Mouse (Mus musculus) brain, embryonic 14.5 days (tissue): ENCODE measurements around the gene 1600012H06Rik.
A peak's percentile ranks its signal among the peaks of the same experiment; 100 is the strongest.

ENCODE experiments used
- CTCF ChIP-seq: fragments of 200-500 bp; IDR thresholded peaks from 2 replicates; pipeline ENCODE4 v1.5.1; 2012; ENCODE audit warnings: inconsistent platforms, mild to moderate bottlenecking, moderate library complexity, borderline replicate concordance; ENCODE audit not compliant: insufficient read depth, insufficient read length; ENCODE audit errors: extremely low read depth
- POLR2A ChIP-seq: fragments of 200-500 bp; IDR thresholded peaks from 2 replicates; pipeline ENCODE4 v1.6.1; 2012; ENCODE audit warnings: mild to moderate bottlenecking, inconsistent platforms, borderline replicate concordance; ENCODE audit not compliant: poor library complexity, insufficient read depth, insufficient read length, severe bottlenecking; ENCODE audit errors: extremely low read depth

DNA sequence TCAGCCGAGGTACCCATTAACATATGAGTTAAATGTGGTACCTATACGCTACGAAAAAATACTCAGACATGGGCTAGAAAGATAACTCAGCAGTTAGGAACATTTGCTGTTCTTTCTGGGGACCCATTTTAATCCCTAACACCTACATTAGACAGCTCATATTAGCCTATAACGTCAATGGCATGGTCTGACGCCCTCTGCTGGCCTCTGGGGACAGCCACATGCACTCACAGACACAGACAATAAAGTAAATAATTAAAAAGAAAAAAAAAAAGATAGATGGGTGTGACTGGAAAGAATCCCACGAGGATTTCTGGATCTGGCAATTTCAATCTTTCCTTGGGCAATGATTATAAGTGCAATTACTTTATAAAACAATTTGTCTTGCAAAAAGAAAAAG is 30.6 kb upstream of the 1600012H06Rik start:
- peak; percentile 35; the same call in 1 of the 2 replicates for TF ChIP-seq CTCF
- TF ChIP-seq POLR2A, result no peak
